Comparison of ENCODE assay signal across 8 mouse cellular contexts in genomic region chr17:33924577-33925283, GRCm38 (mm10). TPM values are rescaled to one million over a fixed set of nuclear protein-coding genes. Genes with fewer than 3 reads are reported as not detected.
DNase-seq lines count a peak whose midpoint lies in the region; ATAC-seq lines count a peak whose summit lies in the region.

No protein-coding gene starts in this region.

- H3K4me1 ChIP-seq in liver, embryonic 12.5 days = peaks cover 64% of the 10 kb centered on the region
- H3K4me1 ChIP-seq in forebrain, embryonic 14.5 days (ENCODE audit: control insufficient read depth, insufficient read depth, low read length) = peaks cover 14% of the 10 kb centered on the region

- 69% methylated on average over 10 of the region's 10 CpGs for WGBS in liver, embryonic 12.5 days (ENCODE audit: insufficient replicate concordance)
- 88% methylated on average over 10 of the region's 10 CpGs for WGBS in forebrain, embryonic 14.5 days

- H3K9me3 ChIP-seq in liver, embryonic 12.5 days (replicated peaks) = no peaks in the 10 kb centered on the region
- no peaks in the 10 kb centered on the region for H3K9me3 ChIP-seq in forebrain, embryonic 14.5 days (replicated peaks; ENCODE audit: control insufficient read depth, low read length)

- H3K9ac ChIP-seq in liver, embryonic 12.5 days = 0 out of 2 replicates have a peak overlapping the region, but pooled peaks have one; percentile 24
- no peak overlapping the region for H3K9ac ChIP-seq in forebrain, embryonic 14.5 days (ENCODE audit: low read length)

- H3K27ac ChIP-seq in liver, embryonic 12.5 days = peak overlapping the region; percentile 70
- H3K27ac ChIP-seq in forebrain, embryonic 14.5 days (ENCODE audit: low read depth, low read length) = no peak overlapping the region

- no peaks in the 10 kb centered on the region for H3K27me3 ChIP-seq in liver, embryonic 12.5 days (replicated peaks)
- H3K27me3 ChIP-seq in forebrain, embryonic 14.5 days (replicated peaks; ENCODE audit: control insufficient read depth, insufficient read depth, low read length) = no peaks in the 10 kb centered on the region

- peak; percentile 66 to 82 for DNase-seq in cerebellum, postnatal 10 days
- DNase-seq in cerebellum, adult 8-10 months = no peak
- DNase-seq in right cerebral cortex, postnatal 4 days = peak; percentile 63
- DNase-seq in right cerebral cortex, adult 18-20 months = no peak
- DNase-seq in thymus, postnatal 25 days = peak; percentile 63
- no peak for DNase-seq in embryo, embryonic 10.5 days (ENCODE audit: low spot score)
- DNase-seq in forebrain, embryonic 14.5 days (ENCODE audit: low spot score) = no peak

- no peak overlapping the region for H3K4me3 ChIP-seq in liver, embryonic 12.5 days
- H3K4me3 ChIP-seq in forebrain, embryonic 14.5 days (ENCODE audit: low read depth, low read length) = no peak overlapping the region

- H3K36me3 ChIP-seq in liver, embryonic 12.5 days = peaks cover 30% of the 10 kb centered on the region
- peaks cover 5% of the 10 kb centered on the region; the same call in 1 of the 2 replicates for H3K36me3 ChIP-seq in forebrain, embryonic 14.5 days (ENCODE audit: control insufficient read depth, insufficient read depth, low read length)

- peak overlapping the region; percentile 37 for H3K4me2 ChIP-seq in liver, embryonic 12.5 days
- no peak overlapping the region for H3K4me2 ChIP-seq in forebrain, embryonic 14.5 days (ENCODE audit: low read length)

- peak; percentile 35 for ATAC-seq in liver, embryonic 12.5 days
- ATAC-seq in forebrain, embryonic 14.5 days = no peak

RNA-seq across cellular contexts. Expression of gene Rgl2, which starts 4.6 kb away (rescaled TPM):
- polyA plus RNA-seq in liver, embryonic 12.5 days (2016; fragmentation: Nextera tagmentation; extraction: Ambion mirVana) = 17.3 and 18.4 TPM in 2 replicates
- 27.2 and 36.0 TPM in 2 replicates for polyA plus RNA-seq in forebrain, embryonic 14.5 days (2014; fragmentation: Nextera tagmentation; extraction: Ambion mirVana)

RNA-seq across cellular contexts. Expression of gene Zbtb22, which starts 9.0 kb away (rescaled TPM):
- 13.6 and 14.8 TPM in 2 replicates for polyA plus RNA-seq in liver, embryonic 12.5 days (2016; fragmentation: Nextera tagmentation; extraction: Ambion mirVana)
- 12.3 and 12.6 TPM in 2 replicates for polyA plus RNA-seq in forebrain, embryonic 14.5 days (2014; fragmentation: Nextera tagmentation; extraction: Ambion mirVana)

RNA-seq across cellular contexts. Expression of gene Tapbp, which starts 9.0 kb away (rescaled TPM):
- 29.4 and 30.1 TPM in 2 replicates for polyA plus RNA-seq in liver, embryonic 12.5 days (2016; fragmentation: Nextera tagmentation; extraction: Ambion mirVana)
- 14.1 and 17.7 TPM in 2 replicates for polyA plus RNA-seq in forebrain, embryonic 14.5 days (2014; fragmentation: Nextera tagmentation; extraction: Ambion mirVana)

RNA-seq across cellular contexts. Expression of gene Pfdn6, which starts 15.4 kb away (rescaled TPM):
- 164 and 177 TPM in 2 replicates for polyA plus RNA-seq in liver, embryonic 12.5 days (2016; fragmentation: Nextera tagmentation; extraction: Ambion mirVana)
- polyA plus RNA-seq in forebrain, embryonic 14.5 days (2014; fragmentation: Nextera tagmentation; extraction: Ambion mirVana) = 185 and 192 TPM in 2 replicates

RNA-seq across cellular contexts. Expression of gene Daxx, which starts 15.5 kb away (rescaled TPM):
- polyA plus RNA-seq in liver, embryonic 12.5 days (2016; fragmentation: Nextera tagmentation; extraction: Ambion mirVana) = 33.4 and 37.1 TPM in 2 replicates
- polyA plus RNA-seq in forebrain, embryonic 14.5 days (2014; fragmentation: Nextera tagmentation; extraction: Ambion mirVana) = 43.3 and 48.0 TPM in 2 replicates

Comparison
In these comparisons a context has a peak if more than half of its experiments do, and no peak if none do; other contexts are left out.
1. DNase-seq: peak in cerebellum, postnatal 10 days (2 of 2), right cerebral cortex, postnatal 4 days (single experiment) and thymus, postnatal 25 days (single experiment); none in cerebellum, adult 8-10 months (single experiment), right cerebral cortex, adult 18-20 months (single experiment), embryo, embryonic 10.5 days (single experiment) and forebrain, embryonic 14.5 days (single experiment).